Mouse (Mus musculus) lung, adult 2 months (tissue): ENCODE results near the gene Tacstd2. TPM values are rescaled to one million over a fixed set of nuclear protein-coding genes. Genes with fewer than 3 reads are reported as not detected.

ENCODE experiments used
- DNase-seq: peaks from one replicate; pipeline ENCODE4 v3.0.0; 2022
- H3K4me1 ChIP-seq: fragments of 200-500 bp; 2 replicates; pipeline ENCODE4 v1.6.1; 2011; ENCODE audit warnings: low read length; ENCODE audit not compliant: control insufficient read depth, insufficient read depth
- H3K4me3 ChIP-seq: fragments of 200-500 bp; replicated peaks from 2 replicates; pipeline ENCODE3; 2011; ENCODE audit warnings: low read depth, mild to moderate bottlenecking, control low read depth, low read length; ENCODE audit errors: extremely low read depth
- CTCF ChIP-seq: fragments of 200-500 bp; IDR thresholded peaks from 2 replicates; pipeline ENCODE4 v1.5.1; 2011; ENCODE audit warnings: mild to moderate bottlenecking, low read length, control low read depth; ENCODE audit not compliant: insufficient read depth
- POLR2A ChIP-seq: fragments of 200-500 bp; IDR thresholded peaks from 2 replicates; pipeline ENCODE4 v1.6.1; 2011; ENCODE audit warnings: low read depth, mild to moderate bottlenecking, control low read depth, low read length, borderline replicate concordance; ENCODE audit errors: extremely low read depth
- WGBS: fragments of 180-500 bp; shearing (Covaris S2); methylation state at CpG from one replicate; pipeline ENCODE4 v1.1.7; 2018; 5-methylcytosine and 5-hydroxymethylcytosine counted together
- polyA plus RNA-seq: library from polyadenylated mRNA; depleted of rRNA; stranded (reverse); fragments of >200 nt; gene quantifications from 2 replicates; pipeline ENCODE4 v1.2.3, GENCODE M21; 2012; rRNA removed

Gene Tacstd2
- polyA plus RNA-seq: 83.6 and 97.3 TPM in 2 replicates

DNA sequence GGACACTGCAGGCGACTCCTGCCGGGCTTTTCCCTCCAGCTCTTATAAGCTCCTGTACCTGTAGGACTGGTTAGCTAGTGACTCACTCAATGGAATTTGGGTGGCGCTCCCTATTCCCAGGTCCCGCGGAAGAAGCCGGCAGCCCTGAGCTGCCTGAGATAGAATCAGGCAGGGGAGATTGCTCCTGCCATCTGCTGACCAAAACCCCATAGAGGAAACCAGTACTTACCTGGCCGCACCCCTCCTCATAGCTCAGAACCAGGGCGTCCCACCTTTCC is at the start of gene Tacstd2:
TSS of gene Tacstd2 (minus strand) at position 20 of the 278 bp plus-strand sequence.
- H3K4me1 ChIP-seq: no peaks in the 10 kb centered on the region
- peak; percentile 45 for DNase-seq
- no peak for TF ChIP-seq POLR2A
- no peak for TF ChIP-seq CTCF
- WGBS: 9% methylated on average over 8 of the region's 8 CpGs
- H3K4me3 ChIP-seq: peak within 1 kb of the TSS; percentile 61

DNA sequence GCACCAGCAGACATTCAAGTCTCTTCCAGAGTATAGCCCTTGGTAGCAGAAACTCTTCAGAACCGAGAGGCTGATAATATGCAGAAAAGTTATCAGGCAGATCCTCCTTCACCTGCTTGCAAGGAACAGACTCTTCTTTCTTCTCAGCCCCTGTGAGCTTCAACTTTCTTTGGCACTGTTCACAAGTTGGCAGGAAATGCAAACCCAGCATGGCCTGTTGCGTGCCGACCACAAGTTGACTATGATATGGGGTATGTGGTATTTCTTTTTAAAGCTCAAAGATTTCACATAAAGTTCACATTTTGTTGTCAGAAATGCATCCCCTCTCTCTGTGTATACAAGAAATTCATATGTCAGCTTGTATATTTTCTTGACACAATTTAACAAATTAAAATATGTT is 30.7 kb upstream of the Tacstd2 start:
- TF ChIP-seq CTCF: no peak
- no peak for TF ChIP-seq POLR2A
- Histone ChIP-seq H3K4me1 (no peaks in the 10 kb centered on the region), H3K4me3 (no peak overlapping the region)
- WGBS: 57% methylated on average over 3 of the region's 3 CpGs
- DNase-seq: no peak

DNA sequence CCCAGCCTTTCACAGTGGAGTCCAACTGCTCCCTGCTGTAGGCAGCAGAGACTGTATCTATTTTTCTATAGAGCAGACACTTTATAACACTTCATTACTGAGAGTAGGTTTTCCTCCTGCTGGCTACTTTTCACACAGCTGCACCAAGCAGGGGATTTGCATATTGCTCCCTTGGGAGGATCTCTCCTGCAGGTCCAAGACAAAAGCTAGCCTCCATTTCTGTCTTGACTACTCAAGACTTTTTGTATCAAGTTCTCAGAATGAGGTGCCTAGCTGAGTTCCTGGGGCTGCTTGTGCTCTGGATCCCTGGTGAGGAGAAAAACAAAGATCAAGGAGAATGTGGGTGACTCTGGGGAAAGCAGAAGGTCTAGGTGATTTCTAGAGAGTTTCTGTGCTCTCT is 19.8 kb upstream of the Tacstd2 start:
- TF ChIP-seq CTCF (no peak), POLR2A (no peak)
- no peaks in the 10 kb centered on the region for H3K4me1 ChIP-seq
- no peak overlapping the region for H3K4me3 ChIP-seq
- no peak for DNase-seq

DNA sequence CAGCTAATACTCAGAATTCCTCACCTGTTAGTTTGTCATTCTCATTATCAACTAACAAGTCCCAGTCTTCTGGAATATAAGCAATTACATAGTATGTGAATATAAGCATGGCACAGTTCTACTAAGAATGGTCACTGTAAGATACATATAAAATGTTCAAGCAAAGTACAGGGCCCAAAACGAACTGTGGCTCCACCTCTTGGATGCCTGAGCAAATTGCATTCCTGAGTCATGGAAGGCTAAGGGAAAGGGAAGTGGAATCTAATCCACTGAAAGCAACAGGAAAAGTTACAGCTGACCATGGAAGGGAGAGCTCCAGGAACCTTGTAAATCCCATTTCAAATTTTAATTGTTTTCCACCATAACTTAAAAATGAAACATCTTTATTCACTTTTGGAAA is 14.0 kb upstream of the Tacstd2 start:
- Histone ChIP-seq H3K4me1 (no peaks in the 10 kb centered on the region), H3K4me3 (no peak overlapping the region)
- TF ChIP-seq CTCF (peak; percentile 14; the same call in 1 of the 2 replicates), POLR2A (no peak)
- 7% methylated on average over 1 of the region's 1 CpGs for WGBS
- peak; percentile 13 for DNase-seq

DNA sequence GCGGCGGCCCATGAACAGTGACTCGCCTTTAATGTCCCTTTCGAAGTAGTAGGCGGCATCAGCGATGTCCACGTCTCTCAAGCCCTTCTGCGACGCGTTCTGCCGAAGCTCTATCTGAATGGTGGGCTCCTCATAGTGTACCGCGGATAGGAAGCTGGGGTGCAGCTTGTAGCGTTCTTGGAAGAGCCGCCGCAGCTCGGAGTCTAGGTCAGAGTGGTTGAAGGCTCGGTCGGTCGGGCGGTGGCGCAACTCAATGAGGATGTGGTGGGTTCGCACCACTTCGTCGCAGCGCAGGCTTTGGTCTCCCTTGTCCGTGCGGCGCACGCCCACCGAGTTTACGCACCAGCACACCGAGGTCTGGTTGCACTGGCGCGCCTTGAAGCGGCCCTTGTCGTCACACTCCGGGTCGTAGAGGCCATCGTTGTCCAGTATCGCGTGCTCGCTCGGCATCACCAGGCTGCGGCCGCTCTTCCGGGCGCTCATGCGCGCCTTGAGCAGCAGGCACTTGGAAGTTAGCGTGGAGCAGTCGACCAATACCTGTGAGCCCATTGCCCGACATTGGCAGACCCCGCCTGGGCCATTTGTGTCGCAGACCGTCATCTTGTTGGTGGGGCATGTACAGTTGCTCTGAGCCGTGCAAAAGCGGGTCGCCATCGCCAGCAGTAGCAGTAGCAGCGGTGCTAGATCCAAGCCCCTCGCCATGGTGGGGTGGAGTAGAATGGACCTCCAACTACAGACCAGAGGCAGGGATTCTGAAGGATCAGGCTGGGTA is 405 bp downstream of the Tacstd2 start:
- DNase-seq: peak; percentile 63
- TF ChIP-seq POLR2A (peak; percentile 18; the same call in 1 of the 2 replicates), CTCF (no peak)
- WGBS: 2% methylated on average over 62 of the region's 62 CpGs
- Histone ChIP-seq H3K4me3 (peak overlapping the region; percentile 61), H3K4me1 (no peaks in the 10 kb centered on the region; the same call in 1 of the 2 replicates)

DNA sequence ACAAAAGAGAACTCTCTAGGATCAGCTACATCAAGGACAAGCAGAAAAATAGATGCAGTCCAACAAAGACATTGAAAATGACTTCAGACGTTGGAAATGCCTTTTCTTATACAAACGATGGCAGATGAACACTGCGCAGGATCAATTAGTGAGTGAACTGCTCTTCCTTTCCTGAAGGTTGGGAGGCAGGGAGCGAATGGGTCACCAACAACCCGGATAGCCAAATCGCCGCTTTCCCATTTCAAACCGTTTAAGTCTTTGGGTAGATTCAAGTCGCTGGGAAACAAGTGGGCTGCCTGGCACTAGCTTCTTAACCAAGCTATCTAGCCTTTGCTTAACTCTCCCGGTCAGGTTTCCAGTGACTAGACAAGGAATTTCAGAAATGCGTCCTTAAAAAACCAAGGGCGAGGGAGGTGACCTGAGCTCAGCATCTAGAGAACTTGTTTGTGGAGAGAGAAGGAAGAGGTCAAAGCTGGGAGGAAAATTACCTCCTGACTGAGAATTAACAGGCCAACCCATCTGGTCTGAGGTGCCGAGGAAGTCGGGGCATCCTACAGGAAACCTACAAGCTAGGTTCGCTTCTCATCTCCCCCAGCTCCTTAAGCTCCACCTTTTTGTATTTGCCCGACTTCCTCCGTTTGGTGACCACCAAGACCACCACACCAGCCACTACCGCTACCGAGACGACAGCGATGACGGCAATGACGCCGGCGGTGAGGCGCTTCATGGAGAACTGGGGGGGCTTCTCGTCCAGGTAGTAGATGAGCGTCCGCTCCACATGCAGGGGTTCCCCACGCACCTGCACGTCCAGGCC is 1.2 kb downstream of the Tacstd2 start:
- peak; percentile 26 for DNase-seq
- no peaks in the 10 kb centered on the region; the same call in 1 of the 2 replicates for H3K4me1 ChIP-seq
- H3K4me3 ChIP-seq: peak overlapping the region; percentile 61
- WGBS: 11% methylated on average over 31 of the region's 31 CpGs
- TF ChIP-seq POLR2A (no peak), CTCF (no peak)

- DNase-seq: peak; percentile 66
- TF ChIP-seq CTCF: no peak
- no peaks in the 10 kb centered on the region; the same call in 1 of the 2 replicates for H3K4me1 ChIP-seq
- 5% methylated on average over 29 of the region's 29 CpGs for WGBS
- H3K4me3 ChIP-seq: peak overlapping the region; percentile 47
Measured at GRCm38 (mm10) chr6:67532665-67533440, 2.7 kb downstream of the Tacstd2 start.

DNA sequence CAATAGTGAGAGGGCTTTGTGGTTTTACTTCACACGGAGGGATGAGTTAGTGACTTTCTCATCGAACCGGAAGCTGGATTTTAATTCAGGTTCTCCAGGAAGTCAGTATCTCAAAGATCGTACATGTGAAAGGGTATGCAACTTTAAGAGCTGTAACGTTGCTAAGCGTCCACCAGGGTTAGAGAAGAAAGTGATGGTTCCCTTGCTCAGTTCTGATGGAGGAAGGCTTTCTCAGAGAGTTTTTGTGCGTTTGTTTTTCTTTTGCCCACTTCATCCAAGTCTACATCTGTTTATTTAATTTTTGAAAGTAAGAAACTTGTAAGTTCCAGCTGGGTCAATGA is 3.8 kb downstream of the Tacstd2 start:
- Histone ChIP-seq H3K4me3 (no peak overlapping the region), H3K4me1 (no peaks in the 10 kb centered on the region; the same call in 1 of the 2 replicates)
- 42% methylated on average over 7 of the region's 7 CpGs for WGBS
- TF ChIP-seq CTCF: no peak
- TF ChIP-seq POLR2A: no peak
- no peak for DNase-seq

- no peak overlapping the region for H3K4me3 ChIP-seq
- DNase-seq: peak; percentile 14
- 43% methylated on average over 9 of the region's 9 CpGs for WGBS
- no peaks in the 10 kb centered on the region; the same call in 1 of the 2 replicates for H3K4me1 ChIP-seq
- TF ChIP-seq POLR2A (no peak), CTCF (no peak)
Measured at GRCm38 (mm10) chr6:67530992-67531821, 4.4 kb downstream of the Tacstd2 start.

GRCm38 (mm10) chr6:67526356-67526755 is 9.2 kb downstream of the Tacstd2 start:
- 80% methylated on average over 5 of the region's 5 CpGs for WGBS
- no peak for DNase-seq
- H3K4me1 ChIP-seq: no peaks in the 10 kb centered on the region; the same call in 1 of the 2 replicates
- TF ChIP-seq CTCF (no peak), POLR2A (no peak)
- H3K4me3 ChIP-seq: no peak overlapping the region
